In the genomic region with DNA sequence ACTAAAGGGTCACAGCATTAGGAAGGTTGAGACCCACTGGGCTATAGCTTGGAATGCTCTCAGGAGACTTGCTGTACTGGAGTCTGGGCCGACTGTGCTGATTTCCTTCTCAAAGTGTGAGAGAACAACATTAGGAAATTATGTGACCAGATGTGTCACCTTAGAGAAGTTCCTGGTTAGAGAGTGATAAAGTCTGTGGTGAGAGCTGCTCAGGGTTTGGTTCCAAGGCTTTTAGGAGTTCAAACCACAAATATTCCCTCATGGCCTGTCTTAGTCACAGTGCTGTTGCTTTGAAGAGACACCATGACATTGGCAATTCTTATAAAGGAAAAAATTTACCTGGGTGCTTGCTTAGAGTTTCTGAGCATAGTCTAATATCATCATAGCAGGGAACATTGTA, we compare ENCODE assay signal across 33 mouse cellular contexts. TPM values are rescaled to one million over a fixed set of nuclear protein-coding genes. Genes with fewer than 3 reads are reported as not detected.
A peak's percentile ranks its signal among the peaks of the same experiment; 100 is the strongest.
DNase-seq lines count a peak whose midpoint lies in the region; ATAC-seq and TF ChIP-seq lines count a peak whose summit lies in the region.
"Had no signal": no experiment of that assay in that cellular context is flagged by ENCODE, and none has a peak within 500 bp of the region (broad histone marks: within the 10 kb centered on the region; RNA-seq: fewer than 3 reads in every experiment).

No protein-coding gene starts in this region.

- H3K4me2 ChIP-seq in intestine, postnatal 0 days (replicated peaks; ENCODE audit: low read depth) = no peak overlapping the region
- H3K4me2 ChIP-seq: embryonic facial prominence, embryonic 13.5 days; forebrain, embryonic 12.5 days; forebrain, embryonic 15.5 days; heart, embryonic 12.5 days; heart, embryonic 15.5 days; hindbrain, embryonic 12.5 days; hindbrain, embryonic 15.5 days had no signal

- H3K9ac ChIP-seq in intestine, postnatal 0 days (ENCODE audit: low read depth, low read length) = no peak overlapping the region
- H3K9ac ChIP-seq: embryonic facial prominence, embryonic 13.5 days; forebrain, embryonic 12.5 days; forebrain, embryonic 15.5 days; heart, embryonic 12.5 days; heart, embryonic 15.5 days; hindbrain, embryonic 12.5 days; hindbrain, embryonic 15.5 days had no signal

- WGBS in intestine, postnatal 0 days = 66% methylated on average over 1 of the region's 1 CpGs

- no peak overlapping the region for H3K4me3 ChIP-seq in intestine, postnatal 0 days (ENCODE audit: low read depth, low read length)
- H3K4me3 ChIP-seq: embryonic facial prominence, embryonic 10.5 days; embryonic facial prominence, embryonic 13.5 days; erythroblast, embryonic 14.5 days; forebrain, embryonic 12.5 days; forebrain, embryonic 15.5 days; heart, embryonic 12.5 days; heart, embryonic 15.5 days; hindbrain, embryonic 12.5 days; hindbrain, embryonic 15.5 days had no signal

- peaks cover 20% of the 10 kb centered on the region for H3K27me3 ChIP-seq in intestine, postnatal 0 days (replicated peaks; ENCODE audit: control insufficient read depth, insufficient read depth, low read length)
- H3K27me3 ChIP-seq: CH12.LX had no signal

- no peak for TF ChIP-seq CTCF in intestine, postnatal 0 days (IDR thresholded peaks at IDR 0.05; ENCODE audit: low read depth)

- H3K36me3 ChIP-seq in intestine, postnatal 0 days (ENCODE audit: control insufficient read depth, insufficient read depth) = no peaks in the 10 kb centered on the region
- H3K36me3 ChIP-seq: embryonic facial prominence, embryonic 10.5 days; embryonic facial prominence, embryonic 13.5 days; forebrain, embryonic 12.5 days; forebrain, embryonic 15.5 days; G1E; heart, embryonic 12.5 days; heart, embryonic 15.5 days; hindbrain, embryonic 12.5 days; hindbrain, embryonic 15.5 days had no signal

- no peaks in the 10 kb centered on the region for H3K9me3 ChIP-seq in intestine, postnatal 0 days (ENCODE audit: control insufficient read depth)
- H3K9me3 ChIP-seq: embryonic facial prominence, embryonic 10.5 days; embryonic facial prominence, embryonic 13.5 days; forebrain, embryonic 12.5 days; forebrain, embryonic 15.5 days; G1E; heart, embryonic 12.5 days; heart, embryonic 15.5 days; hindbrain, embryonic 12.5 days; hindbrain, embryonic 15.5 days had no signal

- ATAC-seq in common myeloid progenitor, adult 5-6 weeks (replicated peaks; ENCODE audit: low read depth, poor library complexity, severe bottlenecking) = peak; percentile 87
- peak; percentile 75 for ATAC-seq in megakaryocyte progenitor cell, adult 5-6 weeks (replicated peaks; ENCODE audit: poor library complexity)
- no peak for ATAC-seq in intestine, postnatal 0 days
- ATAC-seq: activated CD4-positive, CD25-positive, alpha-beta regulatory T cell, adult 4 months; forebrain, embryonic 15.5 days had no signal

- DNase-seq in 3134 (ENCODE audit: extremely low read depth, insufficient read length, low spot score) (peak; percentile 42), 416B (ENCODE audit: low read depth) (peak; percentile 95)
- no peak for DNase-seq in urinary bladder, adult 18-20 months (ENCODE audit: low spot score in 2 of 2)
- no peak for DNase-seq in right cerebral cortex, postnatal 25 days
- DNase-seq: adrenal gland, postnatal 10 days; adrenal gland, postnatal 36 days; B cell, adult 2 months; cerebellum, adult 18-20 months; cerebellum, adult 9-10 months; cerebellum, postnatal 25 days; embryo, embryonic 11 days; gastrocnemius, postnatal 25 days; heart, adult 18-20 months; heart, postnatal 14 days; heart, postnatal 4 days; kidney, adult 11 months had no signal

- no peak overlapping the region for H3K27ac ChIP-seq in intestine, postnatal 0 days (ENCODE audit: low read depth, low read length)
- H3K27ac ChIP-seq: embryonic facial prominence, embryonic 10.5 days; embryonic facial prominence, embryonic 13.5 days; forebrain, embryonic 12.5 days; forebrain, embryonic 15.5 days; heart, embryonic 15.5 days; hindbrain, embryonic 12.5 days; hindbrain, embryonic 15.5 days had no signal

- no peaks in the 10 kb centered on the region for H3K4me1 ChIP-seq in intestine, postnatal 0 days (replicated peaks; ENCODE audit: control insufficient read depth, insufficient read depth, low read length)
- H3K4me1 ChIP-seq: embryonic facial prominence, embryonic 13.5 days; forebrain, embryonic 12.5 days; forebrain, embryonic 15.5 days; heart, embryonic 12.5 days; heart, embryonic 15.5 days; hindbrain, embryonic 12.5 days; hindbrain, embryonic 15.5 days had no signal

RNA-seq across cellular contexts. Expression of a gene that starts 8.3 kb away (rescaled TPM):
- 0.14 TPM in 1 of 2 replicates, not detected in the other for total RNA-seq in common myeloid progenitor, adult 5-6 weeks (2017)
- not detected in 2 replicates for total RNA-seq in megakaryocyte progenitor cell, adult 5-6 weeks (2015)
- not detected in 2 replicates for total RNA-seq in megakaryocyte progenitor cell, adult 5-6 weeks (2017)
- polyA plus RNA-seq in intestine, postnatal 0 days (2015; fragmentation: Nextera tagmentation; extraction: Ambion mirVana) = 0.07 TPM in 1 of 2 replicates, not detected in the other
- total RNA-seq: CH12.LX, G1E had no signal
- polyA plus RNA-seq: activated CD4-positive, CD25-positive, alpha-beta regulatory T cell, adult 4 months; embryonic facial prominence, embryonic 10.5 days; forebrain, embryonic 12.5 days; G1E; heart, embryonic 12.5 days; heart, embryonic 15.5 days; intestine, embryonic 14.5 days had no signal

RNA-seq across cellular contexts. Expression of a gene that starts 12.1 kb away (rescaled TPM):
- not detected in 2 replicates for total RNA-seq in common myeloid progenitor, adult 5-6 weeks (2017)
- total RNA-seq in megakaryocyte progenitor cell, adult 5-6 weeks (2015) = not detected in 2 replicates
- total RNA-seq in megakaryocyte progenitor cell, adult 5-6 weeks (2017) = not detected in 2 replicates
- polyA plus RNA-seq in intestine, postnatal 0 days (2015; fragmentation: Nextera tagmentation; extraction: Ambion mirVana) = 0.09 and 0.16 TPM in 2 replicates
- total RNA-seq: adrenal gland, postnatal 10 days; adrenal gland, postnatal 36 days; CH12.LX; gastrocnemius, adult 8-10 months; gastrocnemius, postnatal 25 days; heart, adult 18-20 months; heart, postnatal 14 days; heart, postnatal 4 days had no signal
- polyA plus RNA-seq: erythroblast, embryonic 14.5 days; forebrain, embryonic 12.5 days; forebrain, embryonic 15.5 days; G1E had no signal

RNA-seq across cellular contexts. Expression of a gene that starts 58.2 kb away (rescaled TPM):
- total RNA-seq in common myeloid progenitor, adult 5-6 weeks (2017) = 186 and 241 TPM in 2 replicates
- total RNA-seq in megakaryocyte progenitor cell, adult 5-6 weeks (2015) = 245 and 275 TPM in 2 replicates
- 222 and 254 TPM in 2 replicates for total RNA-seq in megakaryocyte progenitor cell, adult 5-6 weeks (2017)
- polyA plus RNA-seq in intestine, postnatal 0 days (2015; fragmentation: Nextera tagmentation; extraction: Ambion mirVana) = 829 and 847 TPM in 2 replicates

Comparison
In these comparisons a context has a peak if more than half of its experiments do, and no peak if none do; other contexts are left out.
1. DNase-seq: peak in 3134 (single experiment) and 416B (single experiment); none in urinary bladder, adult 18-20 months (0 of 2) and right cerebral cortex, postnatal 25 days (single experiment).